Mouse (Mus musculus) cerebellum, postnatal 25 days (tissue): ENCODE measurements around the gene Gm4133.
"Not testable (repeated sequence)": the region's sequence is repeated elsewhere in the genome, so short reads cannot be mapped to it uniquely, and the experiment has no call there.

ENCODE experiments used
- DNase-seq, 2 experiments: peaks; one replicate each; pipeline ENCODE4 v3.0.0; 2021; ENCODE audit warnings: mixed read lengths in 2 of 2

Gene Gm4133

DNA sequence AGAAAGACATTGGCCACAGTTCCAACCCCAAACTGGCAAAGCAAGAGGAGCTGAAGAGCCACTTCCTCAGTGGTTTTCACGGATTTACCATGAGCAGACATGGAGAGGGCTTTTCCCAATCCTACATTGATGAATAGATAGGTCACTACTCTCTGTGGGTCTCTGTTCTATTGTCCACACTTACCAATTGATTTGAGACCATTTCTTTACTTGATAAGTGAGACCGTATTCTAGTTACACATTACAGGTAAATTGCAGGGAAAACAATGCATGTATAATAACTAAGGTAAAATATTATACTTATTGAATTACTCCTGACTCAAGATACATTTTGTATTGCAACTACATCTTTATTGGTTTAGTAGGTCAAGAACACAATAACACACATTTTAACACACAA, at the start of gene Gm4133:
Gene Gm4133, minus strand, starts transcription at position 101 of the 400 bp plus-strand sequence.
- DNase-seq, result not testable (repeated sequence)

GRCm38 (mm10) chr7:20375310-20375709, 41.4 kb upstream of the Gm4133 start, which contains the start of gene Gm5728:
Gene Gm5728, minus strand, starts transcription at chr7:20375410.
- not testable (repeated sequence) for DNase-seq
